ENCODE assay signal across 8 mouse cellular contexts in the genomic region with DNA sequence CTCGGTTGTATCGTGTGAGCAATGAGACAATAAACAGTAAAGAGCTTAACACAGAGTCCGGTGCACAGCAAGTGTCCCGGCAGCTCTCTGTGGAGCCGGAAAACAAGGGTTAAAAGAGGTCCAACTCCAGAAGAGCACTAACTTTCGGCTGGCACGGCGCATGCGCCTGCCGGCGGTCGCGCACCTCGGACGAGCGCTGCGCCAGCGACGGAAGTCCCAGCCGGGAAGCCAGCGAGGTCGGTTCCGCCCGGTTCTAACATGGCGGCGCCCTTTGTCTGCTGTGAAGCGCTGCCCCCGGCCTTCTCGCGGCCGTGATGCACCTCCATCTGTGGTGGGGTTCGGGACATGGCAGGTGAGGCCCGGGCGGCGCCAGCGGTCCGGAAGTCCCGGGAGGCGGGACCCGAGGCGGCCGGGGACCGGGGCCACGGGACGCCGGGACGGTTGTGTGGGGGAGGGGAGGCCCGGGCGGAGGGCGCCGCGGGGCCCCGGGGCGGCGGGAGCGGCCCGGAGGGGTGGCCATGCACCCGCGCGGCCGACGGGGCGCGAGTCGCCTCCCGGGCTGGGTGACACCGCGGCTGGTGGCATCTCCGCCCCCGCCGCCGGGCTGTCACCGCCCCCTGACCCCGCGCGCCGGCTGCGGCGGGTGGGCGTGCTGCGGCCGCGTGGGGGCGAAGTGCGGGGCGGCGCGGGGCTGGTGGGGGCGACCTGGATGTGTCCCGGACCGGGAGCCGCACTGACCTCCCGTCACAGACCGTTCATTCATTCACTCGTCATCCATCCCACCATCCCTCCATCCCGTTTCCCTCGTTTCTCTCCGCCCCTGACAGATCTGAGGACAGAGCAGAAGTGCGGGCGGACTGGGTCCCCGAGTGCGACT. TPM values are rescaled to one million over a fixed set of nuclear protein-coding genes. Genes with fewer than 3 reads are reported as not detected.
DNase-seq lines count a peak whose midpoint lies in the region; ATAC-seq and TF ChIP-seq lines count a peak whose summit lies in the region.

A gene (plus strand): TSS at position 204 of the 877 bp plus-strand sequence.

- dilution Hi-C loops in CH12.LX (cut with MboI; ENCODE audit: extremely low pct_ligation_motif_present, extremely low pct_unique_long_range_greater_than_20kb, low sequenced_read_pairs), result no loop called here

- under 1% methylated on average over 95 of the region's 102 CpGs for WGBS in forebrain, embryonic 11.5 days
- WGBS in heart, embryonic 15.5 days, result under 1% methylated on average over 87 of the region's 102 CpGs
- under 1% methylated on average over 81 of the region's 102 CpGs for WGBS in liver, embryonic 14.5 days (ENCODE audit: insufficient replicate concordance)
- WGBS in stomach, embryonic 15.5 days, result under 1% methylated on average over 90 of the region's 102 CpGs

- peaks cover 20 to 36% of the 10 kb centered on the region in 2 experiments for H3K36me3 ChIP-seq in CH12.LX (replicated peaks in 1 of 2; ENCODE audit: control insufficient read depth in 1 of 2, insufficient read depth in 1 of 2, low read length in 1 of 2)
- H3K36me3 ChIP-seq in forebrain, embryonic 11.5 days (ENCODE audit: control insufficient read depth, insufficient read depth, low read length), result peaks cover 6% of the 10 kb centered on the region; the same call in 1 of the 2 replicates
- H3K36me3 ChIP-seq in heart, embryonic 15.5 days, result peaks cover 9% of the 10 kb centered on the region; the same call in 1 of the 2 replicates
- no peaks in the 10 kb centered on the region; the same call in 1 of the 2 replicates for H3K36me3 ChIP-seq in liver, embryonic 14.5 days (replicated peaks; ENCODE audit: control insufficient read depth, insufficient read depth, low read depth)
- H3K36me3 ChIP-seq in stomach, embryonic 15.5 days, result peaks cover 14% of the 10 kb centered on the region

- in situ Hi-C loops in CH12.LX (cut with MboI; ENCODE audit: low pct_ligation_motif_present, low pct_unique_long_range_greater_than_20kb, low sequenced_read_pairs), result loop anchor here (5.0 kb wide), 1 partner anchor 32 kb away; no protein-coding TSS in a partner anchor

- H3K9me3 ChIP-seq in CH12.LX (replicated peaks; ENCODE audit: low read length), result no peaks in the 10 kb centered on the region
- no peaks in the 10 kb centered on the region for H3K9me3 ChIP-seq in forebrain, embryonic 11.5 days (ENCODE audit: control insufficient read depth, low read length)
- H3K9me3 ChIP-seq in heart, embryonic 15.5 days (replicated peaks), result no peaks in the 10 kb centered on the region
- H3K9me3 ChIP-seq in liver, embryonic 14.5 days (ENCODE audit: control insufficient read depth, low read length), result no peaks in the 10 kb centered on the region
- no peaks in the 10 kb centered on the region for H3K9me3 ChIP-seq in stomach, embryonic 15.5 days

- H3K4me1 ChIP-seq in CH12.LX (ENCODE audit: control insufficient read depth in 1 of 2, insufficient read depth in 2 of 2), result peaks cover 9 to 22% of the 10 kb centered on the region in 2 experiments
- H3K4me1 ChIP-seq in forebrain, embryonic 11.5 days (replicated peaks; ENCODE audit: control insufficient read depth, insufficient read depth, low read length), result peaks cover 7% of the 10 kb centered on the region
- peaks cover 21% of the 10 kb centered on the region for H3K4me1 ChIP-seq in heart, embryonic 15.5 days (replicated peaks)
- peaks cover 8 to 10% of the 10 kb centered on the region in 2 experiments for H3K4me1 ChIP-seq in liver, embryonic 14.5 days (replicated peaks; ENCODE audit: control insufficient read depth in 2 of 2, insufficient read depth in 2 of 2, low read length in 1 of 2)
- H3K4me1 ChIP-seq in stomach, embryonic 15.5 days, result peaks cover 16% of the 10 kb centered on the region

- peaks cover 12% of the 10 kb centered on the region for H3K79me2 ChIP-seq in CH12.LX (replicated peaks; ENCODE audit: control insufficient read depth, extremely low read depth, insufficient read depth, poor library complexity, severe bottlenecking)

- peak within 1 kb of the TSS; percentile 2; the same call in 1 of the 2 replicates for H3K27ac ChIP-seq in CH12.LX (ENCODE audit: insufficient read depth, low read depth)
- peak within 1 kb of the TSS; percentile 74 for H3K27ac ChIP-seq in forebrain, embryonic 11.5 days (ENCODE audit: low read depth, low read length)
- peak within 1 kb of the TSS; percentile 76 for H3K27ac ChIP-seq in heart, embryonic 15.5 days
- peak within 1 kb of the TSS; percentile 50 for H3K27ac ChIP-seq in liver, embryonic 14.5 days
- peak within 1 kb of the TSS; percentile 55; the same call in 1 of the 2 replicates for H3K27ac ChIP-seq in stomach, embryonic 15.5 days

- peak; percentile 89 for TF ChIP-seq POLR2A in CH12.LX (IDR thresholded peaks at IDR 0.05; ENCODE audit: low read depth, low read length)

- peak; percentile 94 for ATAC-seq in forebrain, embryonic 11.5 days (replicated peaks; ENCODE audit: low FRiP score)
- peak; percentile 86 for ATAC-seq in heart, embryonic 15.5 days (replicated peaks; ENCODE audit: insufficient number of reproducible peaks, insufficient read depth, low FRiP score, low read depth)
- ATAC-seq in liver, embryonic 14.5 days (ENCODE audit: insufficient read depth), result peak; percentile 89
- peak; percentile 90 for ATAC-seq in stomach, embryonic 15.5 days (ENCODE audit: insufficient read depth, low FRiP score, low read depth)

- no peak for TF ChIP-seq EP300 in CH12.LX (IDR thresholded peaks at IDR 0.05; ENCODE audit: low read length)
- no peak for TF ChIP-seq EP300 in liver, embryonic 14.5 days (IDR thresholded peaks at IDR 0.05; ENCODE audit: low read depth)

- peaks cover 3% of the 10 kb centered on the region for H3K27me3 ChIP-seq in CH12.LX (replicated peaks)
- no peaks in the 10 kb centered on the region for H3K27me3 ChIP-seq in forebrain, embryonic 11.5 days (ENCODE audit: control insufficient read depth, insufficient read depth, low read length)
- no peaks in the 10 kb centered on the region for H3K27me3 ChIP-seq in heart, embryonic 15.5 days
- H3K27me3 ChIP-seq in liver, embryonic 14.5 days (ENCODE audit: control insufficient read depth, insufficient read depth, low read length), result no peaks in the 10 kb centered on the region
- no peaks in the 10 kb centered on the region for H3K27me3 ChIP-seq in stomach, embryonic 15.5 days (replicated peaks)

- H3K9ac ChIP-seq in CH12.LX (ENCODE audit: insufficient read depth, low read depth), result peak within 1 kb of the TSS; percentile 93
- H3K9ac ChIP-seq in forebrain, embryonic 11.5 days (ENCODE audit: low read length), result peak within 1 kb of the TSS; percentile 97
- H3K9ac ChIP-seq in heart, embryonic 15.5 days, result peak within 1 kb of the TSS; percentile 92
- peak within 1 kb of the TSS; percentile 92 for H3K9ac ChIP-seq in liver, embryonic 14.5 days (replicated peaks)
- H3K9ac ChIP-seq in stomach, embryonic 15.5 days, result peak within 1 kb of the TSS; percentile 88

- H3K4me3 ChIP-seq in CH12.LX (replicated peaks in 1 of 3; ENCODE audit: low read depth in 2 of 3, low read length in 2 of 3, poor library complexity in 1 of 3), result peak within 1 kb of the TSS; percentile 75 to 90 (median 76)
- peak within 1 kb of the TSS; percentile 99 for H3K4me3 ChIP-seq in forebrain, embryonic 11.5 days (ENCODE audit: low read depth, low read length)
- H3K4me3 ChIP-seq in heart, embryonic 15.5 days, result peak within 1 kb of the TSS; percentile 90
- H3K4me3 ChIP-seq in liver, embryonic 14.5 days (ENCODE audit: insufficient read depth in 1 of 2, low read depth in 2 of 2, low read length in 2 of 2), result peak within 1 kb of the TSS; percentile 80 to 99
- peak within 1 kb of the TSS; percentile 98 for H3K4me3 ChIP-seq in stomach, embryonic 15.5 days (replicated peaks)

- TF ChIP-seq CTCF in CH12.LX (conservative IDR thresholded peaks at IDR 0.05 in 1 of 2, IDR thresholded peaks at IDR 0.05 in 1 of 2; ENCODE audit: low read depth in 2 of 2, low read length in 2 of 2), result no peak
- TF ChIP-seq CTCF in liver, embryonic 14.5 days (IDR thresholded peaks at IDR 0.05; ENCODE audit: low read depth), result no peak

- H3K4me2 ChIP-seq in CH12.LX (ENCODE audit: insufficient read depth, low read depth, poor library complexity, severe bottlenecking), result peak within 1 kb of the TSS; percentile 88
- H3K4me2 ChIP-seq in forebrain, embryonic 11.5 days (ENCODE audit: low read depth, low read length, severe bottlenecking), result peak within 1 kb of the TSS; percentile 90
- peak within 1 kb of the TSS; percentile 88 for H3K4me2 ChIP-seq in heart, embryonic 15.5 days
- peak within 1 kb of the TSS; percentile 86 for H3K4me2 ChIP-seq in liver, embryonic 14.5 days (ENCODE audit: low read depth)
- H3K4me2 ChIP-seq in stomach, embryonic 15.5 days, result peak within 1 kb of the TSS; percentile 87

- DNase-seq in CH12.LX (ENCODE audit: extremely low read depth), result peak; percentile 87
- peak; percentile 76 for DNase-seq in c-Kit-positive CD71-negative TER-119-negative erythroid progenitor cells, embryonic 14.5 days (ENCODE audit: low read depth)
- DNase-seq in forebrain, embryonic 11.5 days (ENCODE audit: low spot score), result peak; percentile 95
- DNase-seq in kidney, postnatal 14 days, result peak; percentile 93
- DNase-seq in liver, embryonic 14.5 days (ENCODE audit: low read depth in 3 of 3, low spot score in 3 of 3), result peak; percentile 73 to 76 (median 74)
- DNase-seq in neural tube, embryonic 10.5 days (ENCODE audit: extremely low spot score, low spot score), result peak; percentile 92

- no peak for TF ChIP-seq RAD21 in CH12.LX (IDR thresholded peaks at IDR 0.05; ENCODE audit: low read depth, low read length)

TF ChIP-seq in CH12.LX, 34 proteins besides CTCF, POLR2A, EP300 and RAD21 (continues in another document):
- TF ChIP-seq MYC (IDR thresholded peaks at IDR 0.05; ENCODE audit: low read depth, low read length), result peak; percentile 46; the same call in 1 of the 2 replicates
- peak; percentile 93 for TF ChIP-seq TCF12 (IDR thresholded peaks at IDR 0.05; ENCODE audit: low read depth, low read length)
- no peak for TF ChIP-seq JUN (IDR thresholded peaks at IDR 0.05; ENCODE audit: insufficient read depth, low read depth, low read length)
- TF ChIP-seq MAFK (IDR thresholded peaks at IDR 0.05; ENCODE audit: insufficient replicate concordance, low read length), result no peak
- 0 out of 2 replicates have a peak, but pooled peaks have one; percentile 18 for TF ChIP-seq ETS1 (conservative IDR thresholded peaks at IDR 0.05; ENCODE audit: low read depth, low read length)
- no peak for TF ChIP-seq ZKSCAN1 (IDR thresholded peaks at IDR 0.05; ENCODE audit: borderline replicate concordance, low read depth, low read length)
- TF ChIP-seq RCOR1 (conservative IDR thresholded peaks at IDR 0.05; ENCODE audit: low read depth, low read length), result 0 out of 2 replicates have a peak, but pooled peaks have one; percentile 62

RNA-seq across cellular contexts. Expression of the gene that starts here (rescaled TPM):
- total RNA-seq in CH12.LX (2012; rRNA removed) (45.3 and 47.6 TPM in 2 replicates), CH12.LX (2014; rRNA removed) (20.4 and 21.4 TPM in 2 replicates)
- 49.7 and 51.2 TPM in 2 replicates for polyA plus RNA-seq in CH12.LX (2012; ENCODE audit: insufficient read length, low read depth)
- polyA plus RNA-seq in forebrain, embryonic 11.5 days (2014; fragmentation: Nextera tagmentation; extraction: Ambion mirVana), result 50.8 and 55.7 TPM in 2 replicates
- 17.9 and 22.5 TPM in 2 replicates for polyA plus RNA-seq in heart, embryonic 15.5 days (2015; fragmentation: Nextera tagmentation; extraction: Ambion mirVana)
- 8.7 and 9.1 TPM in 2 replicates for polyA plus RNA-seq in liver, embryonic 14.5 days (2012; rRNA removed)
- 5.1 and 7.1 TPM in 2 replicates for polyA plus RNA-seq in liver, embryonic 14.5 days (2014; fragmentation: Nextera tagmentation; extraction: Ambion mirVana)
- polyA plus RNA-seq in stomach, embryonic 15.5 days (2015; fragmentation: Nextera tagmentation; extraction: Ambion mirVana), result 27.5 and 30.9 TPM in 2 replicates

Comparison
In these comparisons a context has a peak if more than half of its experiments do, and no peak if none do; other contexts are left out.
1. Peak in every context shown above with its lines: DNase-seq, ATAC-seq, H3K4me3 ChIP-seq and H3K27ac ChIP-seq.
2. H3K27ac ChIP-seq: peak in every context shown above with its lines; median percentile 76 in heart, embryonic 15.5 days; 74 in forebrain, embryonic 11.5 days; 55 in stomach, embryonic 15.5 days; 50 in liver, embryonic 14.5 days; 2 in CH12.LX.